Mouse (Mus musculus) lung, adult 2 months (tissue): ENCODE results near the gene Dok4.

ENCODE experiments used
- CTCF ChIP-seq: fragments of 200-500 bp; IDR thresholded peaks from 2 replicates; pipeline ENCODE4 v1.5.1; 2011; ENCODE audit warnings: mild to moderate bottlenecking, low read length, control low read depth; ENCODE audit not compliant: insufficient read depth
- POLR2A ChIP-seq: fragments of 200-500 bp; IDR thresholded peaks from 2 replicates; pipeline ENCODE4 v1.6.1; 2011; ENCODE audit warnings: low read depth, mild to moderate bottlenecking, control low read depth, low read length, borderline replicate concordance; ENCODE audit errors: extremely low read depth

DNA sequence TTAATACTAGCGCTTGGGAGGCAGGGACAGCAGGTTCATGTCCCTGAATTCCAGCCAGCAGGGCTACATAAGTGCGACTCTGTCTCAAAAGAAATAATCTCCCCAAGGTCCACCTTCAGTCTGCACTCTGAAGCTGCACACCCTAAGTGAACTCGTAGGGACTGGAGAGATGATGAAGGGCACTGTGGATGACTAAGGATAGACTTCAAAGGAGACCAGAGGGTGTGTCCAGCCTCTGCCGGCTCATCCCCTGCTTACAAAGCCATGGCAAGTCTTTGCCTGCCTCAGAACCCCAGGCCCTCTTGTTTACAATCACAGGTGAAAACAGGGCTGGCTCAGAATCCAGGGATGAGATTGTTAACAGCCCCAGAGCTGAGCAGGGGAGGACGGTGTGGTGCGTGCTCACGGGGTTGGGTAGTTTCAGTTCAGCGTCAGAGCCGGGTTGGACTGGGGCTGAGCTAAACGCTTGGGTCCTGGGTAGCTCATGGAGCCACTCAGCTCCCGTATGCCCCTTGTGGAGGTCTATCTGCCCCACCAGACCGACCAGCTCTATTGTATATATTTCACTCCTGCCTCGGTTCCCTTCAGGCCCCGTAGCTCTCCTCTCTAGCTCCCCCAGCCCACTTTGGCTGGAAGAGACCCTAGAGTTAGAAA lies 12.4 kb upstream of the Dok4 start:
- TF ChIP-seq CTCF (no peak), POLR2A (no peak)
